Mouse (Mus musculus): ENCODE data around the gene Dact1. TPM values are rescaled to one million over a fixed set of nuclear protein-coding genes. Genes with fewer than 3 reads are reported as not detected.
A peak's percentile ranks its signal among the peaks of the same experiment; 100 is the strongest.

The Dact1 gene
- polyA plus RNA-seq, 1 experiment from 2014 or later: 15.3 TPM

- Histone ChIP-seq H3K4me1 (replicated peaks; ENCODE audit: control insufficient read depth, insufficient read depth, low read length) (no peaks in the 10 kb centered on the region), H3K4me2 (replicated peaks; ENCODE audit: low read depth, low read length) (no peak overlapping the region), H3K9ac (ENCODE audit: low read depth, low read length) (no peak overlapping the region), H3K27ac (ENCODE audit: low read depth, low read length) (no peak overlapping the region), H3K9me3 (ENCODE audit: control insufficient read depth, low read length) (no peaks in the 10 kb centered on the region), H3K36me3 (ENCODE audit: control insufficient read depth, insufficient read depth, low read length) (no peaks in the 10 kb centered on the region), H3K4me3 (ENCODE audit: low read depth, low read length) (no peak overlapping the region), H3K27me3 (ENCODE audit: control insufficient read depth, insufficient read depth, low read length) (no peaks in the 10 kb centered on the region)
- 56% methylated on average over 8 of the region's 8 CpGs for WGBS
- DNase-seq (ENCODE audit: low spot score): no peak
- ATAC-seq (ENCODE audit: low FRiP score): no peak
Measured at GRCm38 (mm10) chr12:71348401-71348896, 38.8 kb downstream of the Dact1 start.

GRCm38 (mm10) chr12:71350077-71350476 lies 40.4 kb downstream of the Dact1 start:
- Histone ChIP-seq H3K27me3 (ENCODE audit: control insufficient read depth, insufficient read depth, low read length) (no peaks in the 10 kb centered on the region), H3K4me3 (ENCODE audit: low read depth, low read length) (no peak overlapping the region), H3K9me3 (ENCODE audit: control insufficient read depth, low read length) (no peaks in the 10 kb centered on the region), H3K4me2 (replicated peaks; ENCODE audit: low read depth, low read length) (no peak overlapping the region), H3K4me1 (replicated peaks; ENCODE audit: control insufficient read depth, insufficient read depth, low read length) (0 out of 2 replicates have a peak, but pooled peaks cover 1% of the 10 kb centered on the region), H3K9ac (ENCODE audit: low read depth, low read length) (no peak overlapping the region), H3K27ac (ENCODE audit: low read depth, low read length) (no peak overlapping the region), H3K36me3 (ENCODE audit: control insufficient read depth, insufficient read depth, low read length) (no peaks in the 10 kb centered on the region)
- peak; percentile 66 for DNase-seq (ENCODE audit: low spot score)
- ATAC-seq (ENCODE audit: low FRiP score): peak; percentile 77; the same call in 1 of the 2 replicates
- 49% methylated on average over 2 of the region's 2 CpGs for WGBS

GRCm38 (mm10) chr12:71354656-71355055 lies 45.0 kb downstream of the Dact1 start:
- Histone ChIP-seq H3K27me3 (ENCODE audit: control insufficient read depth, insufficient read depth, low read length) (no peaks in the 10 kb centered on the region), H3K4me2 (replicated peaks; ENCODE audit: low read depth, low read length) (no peak overlapping the region), H3K36me3 (ENCODE audit: control insufficient read depth, insufficient read depth, low read length) (no peaks in the 10 kb centered on the region), H3K4me3 (ENCODE audit: low read depth, low read length) (no peak overlapping the region), H3K4me1 (replicated peaks; ENCODE audit: control insufficient read depth, insufficient read depth, low read length) (0 out of 2 replicates have a peak, but pooled peaks cover 3% of the 10 kb centered on the region), H3K9ac (ENCODE audit: low read depth, low read length) (no peak overlapping the region), H3K27ac (ENCODE audit: low read depth, low read length) (no peak overlapping the region), H3K9me3 (ENCODE audit: control insufficient read depth, low read length) (no peaks in the 10 kb centered on the region)
- 51% methylated on average over 10 of the region's 10 CpGs for WGBS
- DNase-seq (ENCODE audit: low spot score): no peak
- ATAC-seq (ENCODE audit: low FRiP score): no peak

GRCm38 (mm10) chr12:71355092-71355491 lies 45.4 kb downstream of the Dact1 start:
- 55% methylated on average over 3 of the region's 3 CpGs for WGBS

GRCm38 (mm10) chr12:71361616-71362015 lies 51.9 kb downstream of the Dact1 start:
- H3K36me3 ChIP-seq (ENCODE audit: control insufficient read depth, insufficient read depth, low read length): no peaks in the 10 kb centered on the region
- DNase-seq (ENCODE audit: low spot score) (no peak), ATAC-seq (ENCODE audit: low FRiP score) (no peak)
- H3K27ac ChIP-seq (ENCODE audit: low read depth, low read length): no peak overlapping the region
- H3K4me3 ChIP-seq (ENCODE audit: low read depth, low read length): no peak overlapping the region
- H3K9ac ChIP-seq (ENCODE audit: low read depth, low read length): no peak overlapping the region
- H3K4me1 ChIP-seq (replicated peaks; ENCODE audit: control insufficient read depth, insufficient read depth, low read length): no peaks in the 10 kb centered on the region
- H3K4me2 ChIP-seq (replicated peaks; ENCODE audit: low read depth, low read length): no peak overlapping the region
- no peaks in the 10 kb centered on the region for H3K27me3 ChIP-seq (ENCODE audit: control insufficient read depth, insufficient read depth, low read length)
- H3K9me3 ChIP-seq (ENCODE audit: control insufficient read depth, low read length): no peaks in the 10 kb centered on the region
- WGBS: 87% methylated on average over 7 of the region's 7 CpGs

More at GRCm38 (mm10) chr12:71355092-71355491, 45.4 kb downstream of the Dact1 start:
- no peak for DNase-seq (ENCODE audit: low spot score)
- Histone ChIP-seq H3K9me3 (ENCODE audit: control insufficient read depth, low read length) (no peaks in the 10 kb centered on the region), H3K4me3 (ENCODE audit: low read depth, low read length) (no peak overlapping the region), H3K36me3 (ENCODE audit: control insufficient read depth, insufficient read depth, low read length) (no peaks in the 10 kb centered on the region), H3K27ac (ENCODE audit: low read depth, low read length) (no peak overlapping the region), H3K4me2 (replicated peaks; ENCODE audit: low read depth, low read length) (no peak overlapping the region), H3K4me1 (replicated peaks; ENCODE audit: control insufficient read depth, insufficient read depth, low read length) (0 out of 2 replicates have a peak, but pooled peaks cover 3% of the 10 kb centered on the region), H3K9ac (ENCODE audit: low read depth, low read length) (no peak overlapping the region), H3K27me3 (ENCODE audit: control insufficient read depth, insufficient read depth, low read length) (no peaks in the 10 kb centered on the region)
- ATAC-seq (ENCODE audit: low FRiP score): no peak

- H3K27me3 ChIP-seq (ENCODE audit: control insufficient read depth, insufficient read depth, low read length): no peaks in the 10 kb centered on the region
- no peak overlapping the region for H3K27ac ChIP-seq (ENCODE audit: low read depth, low read length)
- no peak overlapping the region for H3K9ac ChIP-seq (ENCODE audit: low read depth, low read length)
- no peaks in the 10 kb centered on the region for H3K36me3 ChIP-seq (ENCODE audit: control insufficient read depth, insufficient read depth, low read length)
- H3K4me2 ChIP-seq (replicated peaks; ENCODE audit: low read depth, low read length): no peak overlapping the region
- DNase-seq (ENCODE audit: low spot score): no peak
- 75% methylated on average over 8 of the region's 8 CpGs for WGBS
- H3K4me1 ChIP-seq (replicated peaks; ENCODE audit: control insufficient read depth, insufficient read depth, low read length): no peaks in the 10 kb centered on the region
- H3K9me3 ChIP-seq (ENCODE audit: control insufficient read depth, low read length): no peaks in the 10 kb centered on the region
- no peak for ATAC-seq (ENCODE audit: low FRiP score)
- no peak overlapping the region for H3K4me3 ChIP-seq (ENCODE audit: low read depth, low read length)
Measured at GRCm38 (mm10) chr12:71362425-71362824, 52.7 kb downstream of the Dact1 start.

GRCm38 (mm10) chr12:71364106-71364505 lies 54.4 kb downstream of the Dact1 start:
- H3K9ac ChIP-seq (ENCODE audit: low read depth, low read length): no peak overlapping the region
- no peak for DNase-seq (ENCODE audit: low spot score)
- H3K36me3 ChIP-seq (ENCODE audit: control insufficient read depth, insufficient read depth, low read length): no peaks in the 10 kb centered on the region
- H3K27me3 ChIP-seq (ENCODE audit: control insufficient read depth, insufficient read depth, low read length): no peaks in the 10 kb centered on the region
- H3K4me1 ChIP-seq (replicated peaks; ENCODE audit: control insufficient read depth, insufficient read depth, low read length): no peaks in the 10 kb centered on the region
- H3K27ac ChIP-seq (ENCODE audit: low read depth, low read length): no peak overlapping the region
- no peak overlapping the region for H3K4me3 ChIP-seq (ENCODE audit: low read depth, low read length)
- ATAC-seq (ENCODE audit: low FRiP score): no peak
- H3K9me3 ChIP-seq (ENCODE audit: control insufficient read depth, low read length): no peaks in the 10 kb centered on the region
- 76% methylated on average over 7 of the region's 7 CpGs for WGBS
- no peak overlapping the region for H3K4me2 ChIP-seq (replicated peaks; ENCODE audit: low read depth, low read length)

GRCm38 (mm10) chr12:71364531-71364930 lies 54.8 kb downstream of the Dact1 start:
- H3K27ac ChIP-seq (ENCODE audit: low read depth, low read length): no peak overlapping the region
- no peak overlapping the region for H3K4me3 ChIP-seq (ENCODE audit: low read depth, low read length)
- ATAC-seq (ENCODE audit: low FRiP score): no peak
- DNase-seq (ENCODE audit: low spot score): no peak
- no peaks in the 10 kb centered on the region for H3K4me1 ChIP-seq (replicated peaks; ENCODE audit: control insufficient read depth, insufficient read depth, low read length)
- no peaks in the 10 kb centered on the region for H3K27me3 ChIP-seq (ENCODE audit: control insufficient read depth, insufficient read depth, low read length)
- no peak overlapping the region for H3K9ac ChIP-seq (ENCODE audit: low read depth, low read length)
- no peaks in the 10 kb centered on the region for H3K36me3 ChIP-seq (ENCODE audit: control insufficient read depth, insufficient read depth, low read length)
- H3K9me3 ChIP-seq (ENCODE audit: control insufficient read depth, low read length): no peaks in the 10 kb centered on the region
- H3K4me2 ChIP-seq (replicated peaks; ENCODE audit: low read depth, low read length): no peak overlapping the region
- WGBS: 86% methylated on average over 3 of the region's 3 CpGs

GRCm38 (mm10) chr12:71365208-71365607 lies 55.5 kb downstream of the Dact1 start:
- WGBS: 59% methylated on average over 7 of the region's 7 CpGs

More at GRCm38 (mm10) chr12:71365208-71365607, 55.5 kb downstream of the Dact1 start:
- DNase-seq (ENCODE audit: low spot score) (no peak), ATAC-seq (ENCODE audit: low FRiP score) (no peak)
- Histone ChIP-seq H3K9me3 (ENCODE audit: control insufficient read depth, low read length) (no peaks in the 10 kb centered on the region), H3K9ac (ENCODE audit: low read depth, low read length) (no peak overlapping the region), H3K4me2 (replicated peaks; ENCODE audit: low read depth, low read length) (no peak overlapping the region), H3K27me3 (ENCODE audit: control insufficient read depth, insufficient read depth, low read length) (no peaks in the 10 kb centered on the region), H3K4me3 (ENCODE audit: low read depth, low read length) (no peak overlapping the region), H3K4me1 (replicated peaks; ENCODE audit: control insufficient read depth, insufficient read depth, low read length) (no peaks in the 10 kb centered on the region), H3K36me3 (ENCODE audit: control insufficient read depth, insufficient read depth, low read length) (no peaks in the 10 kb centered on the region), H3K27ac (ENCODE audit: low read depth, low read length) (no peak overlapping the region)

All from hindbrain, embryonic 11.5 days (tissue).